Mouse (Mus musculus): ENCODE measurements at regions not wholly inside any gene's neighbourhood (a gene's known extent, or its start where the extent isn't known, plus 50 kb on each side); places are given as distances from the start of the nearest gene placed in this dataset.

- H3K36me3 ChIP-seq = no peaks in the 10 kb centered on the region
- no peak for ATAC-seq (ENCODE audit: borderline replicate concordance, extremely low read depth, low FRiP score, low TSS enrichment)
- 0 out of 2 replicates have a peak, but pooled peaks cover 3% of the 10 kb centered on the region for H3K9me3 ChIP-seq
- no peak overlapping the region for H3K4me2 ChIP-seq
- H3K4me3 ChIP-seq = no peak overlapping the region
- H3K27ac ChIP-seq = no peak overlapping the region
- no peak overlapping the region for H3K9ac ChIP-seq
- no peaks in the 10 kb centered on the region for H3K4me1 ChIP-seq
- H3K27me3 ChIP-seq = no peaks in the 10 kb centered on the region
- 84% methylated on average over 5 of the region's 5 CpGs for WGBS
Measured at GRCm38 (mm10) chr2:168372356-168372755, 90.8 kb upstream of the Kcng1 start.

DNA sequence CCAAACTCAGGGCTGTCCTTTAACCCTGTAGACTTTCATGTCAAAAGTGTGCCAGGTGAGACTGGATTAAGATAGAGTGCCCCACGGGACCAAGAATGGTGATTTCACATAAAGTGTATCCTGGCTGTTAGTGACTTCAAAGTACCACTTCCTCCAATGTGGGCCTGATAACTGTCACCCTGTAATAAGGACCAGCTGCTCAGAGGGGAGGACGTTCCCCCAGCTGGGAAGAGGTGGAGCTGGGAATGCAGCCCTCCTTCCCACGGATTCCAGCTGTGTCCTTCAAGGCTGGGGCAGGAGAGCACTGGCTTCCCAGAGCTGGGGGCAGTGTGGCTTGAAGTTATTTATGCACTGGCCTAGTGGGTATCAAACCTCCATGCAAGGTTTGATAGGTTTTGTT is 89.7 kb upstream of the Kcng1 start:
- 27% methylated on average over 3 of the region's 3 CpGs for WGBS
- no peak for ATAC-seq (ENCODE audit: borderline replicate concordance, extremely low read depth, low FRiP score, low TSS enrichment)
- H3K27me3 ChIP-seq = no peaks in the 10 kb centered on the region

DNA sequence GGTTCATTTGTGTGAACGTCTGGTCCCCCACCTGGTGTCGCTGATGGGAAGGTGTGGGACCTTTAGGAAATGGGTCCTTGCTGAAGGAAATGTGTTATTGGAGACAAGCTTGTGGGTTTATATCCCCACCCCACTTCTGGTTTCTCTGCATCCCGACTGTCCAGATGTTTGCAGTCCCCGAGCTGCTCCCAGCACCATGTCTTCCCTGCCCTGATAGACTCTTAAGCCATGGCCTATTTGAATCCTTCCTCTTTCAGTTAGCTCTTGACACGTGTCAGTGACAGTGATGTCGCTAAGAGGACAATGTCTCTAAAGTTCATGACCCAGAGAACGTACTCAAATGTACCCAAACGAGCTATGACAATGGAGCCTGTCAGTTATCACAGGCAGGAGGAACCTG is 77.7 kb upstream of the Kcng1 start:
- ATAC-seq (ENCODE audit: borderline replicate concordance, extremely low read depth, low FRiP score, low TSS enrichment) = no peak
- Histone ChIP-seq H3K36me3 (no peaks in the 10 kb centered on the region), H3K9ac (no peak overlapping the region), H3K27me3 (0 out of 2 replicates have a peak, but pooled peaks cover 4% of the 10 kb centered on the region), H3K27ac (no peak overlapping the region), H3K4me2 (no peak overlapping the region), H3K9me3 (no peaks in the 10 kb centered on the region), H3K4me1 (no peaks in the 10 kb centered on the region), H3K4me3 (no peak overlapping the region)
- WGBS = 46% methylated on average over 8 of the region's 8 CpGs

More for the DNA sequence above, 89.7 kb upstream of the Kcng1 start:
- Histone ChIP-seq H3K4me2 (no peak overlapping the region), H3K36me3 (no peaks in the 10 kb centered on the region), H3K4me1 (no peaks in the 10 kb centered on the region), H3K9ac (no peak overlapping the region), H3K27ac (no peak overlapping the region), H3K4me3 (no peak overlapping the region), H3K9me3 (0 out of 2 replicates have a peak, but pooled peaks cover 3% of the 10 kb centered on the region)

DNA sequence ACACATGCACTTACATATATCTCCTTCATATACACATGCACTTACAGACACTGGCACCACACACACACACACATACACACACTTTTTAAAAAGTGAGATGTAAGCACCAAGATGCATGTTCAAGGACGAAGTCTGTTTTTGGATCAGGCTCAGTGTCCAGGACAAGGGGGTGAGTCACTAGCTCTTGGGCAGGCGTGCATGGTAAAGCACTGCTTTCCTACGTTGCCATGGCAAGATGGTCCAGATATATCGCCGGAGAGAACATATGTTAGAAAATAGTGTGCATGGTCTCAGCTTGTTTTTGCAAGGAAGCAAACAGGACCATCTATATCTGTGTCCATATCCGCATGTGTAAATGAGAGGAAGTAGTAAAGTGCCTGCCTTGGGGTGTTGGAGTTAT is 77.0 kb upstream of the Kcng1 start:
- Histone ChIP-seq H3K4me2 (no peak overlapping the region), H3K27me3 (0 out of 2 replicates have a peak, but pooled peaks cover 4% of the 10 kb centered on the region), H3K9me3 (no peaks in the 10 kb centered on the region), H3K4me3 (no peak overlapping the region), H3K9ac (no peak overlapping the region), H3K36me3 (no peaks in the 10 kb centered on the region), H3K4me1 (no peaks in the 10 kb centered on the region), H3K27ac (no peak overlapping the region)
- WGBS = 80% methylated on average over 6 of the region's 6 CpGs
- ATAC-seq (ENCODE audit: borderline replicate concordance, extremely low read depth, low FRiP score, low TSS enrichment) = no peak

GRCm38 (mm10) chr2:168357815-168358214 is 76.3 kb upstream of the Kcng1 start:
- Histone ChIP-seq H3K9ac (no peak overlapping the region), H3K27me3 (0 out of 2 replicates have a peak, but pooled peaks cover 4% of the 10 kb centered on the region), H3K4me1 (no peaks in the 10 kb centered on the region), H3K4me2 (no peak overlapping the region), H3K36me3 (no peaks in the 10 kb centered on the region), H3K9me3 (no peaks in the 10 kb centered on the region), H3K4me3 (no peak overlapping the region), H3K27ac (no peak overlapping the region)
- no peak for ATAC-seq (ENCODE audit: borderline replicate concordance, extremely low read depth, low FRiP score, low TSS enrichment)
- WGBS = 77% methylated on average over 6 of the region's 6 CpGs

GRCm38 (mm10) chr2:168354397-168354796 is 72.9 kb upstream of the Kcng1 start:
- H3K9me3 ChIP-seq = no peaks in the 10 kb centered on the region
- no peak overlapping the region for H3K9ac ChIP-seq
- ATAC-seq (ENCODE audit: borderline replicate concordance, extremely low read depth, low FRiP score, low TSS enrichment) = no peak
- 0 out of 2 replicates have a peak, but pooled peaks cover 4% of the 10 kb centered on the region for H3K27me3 ChIP-seq
- H3K4me1 ChIP-seq = no peaks in the 10 kb centered on the region
- WGBS = 30% methylated on average over 10 of the region's 10 CpGs
- no peak overlapping the region for H3K4me2 ChIP-seq
- no peak overlapping the region for H3K27ac ChIP-seq
- H3K36me3 ChIP-seq = no peaks in the 10 kb centered on the region
- no peak overlapping the region for H3K4me3 ChIP-seq

- Histone ChIP-seq H3K4me2 (no peak overlapping the region), H3K9me3 (no peaks in the 10 kb centered on the region), H3K4me1 (no peaks in the 10 kb centered on the region), H3K4me3 (no peak overlapping the region), H3K9ac (no peak overlapping the region), H3K36me3 (no peaks in the 10 kb centered on the region), H3K27me3 (0 out of 2 replicates have a peak, but pooled peaks cover 4% of the 10 kb centered on the region), H3K27ac (no peak overlapping the region)
- no peak for ATAC-seq (ENCODE audit: borderline replicate concordance, extremely low read depth, low FRiP score, low TSS enrichment)
- WGBS = 66% methylated on average over 5 of the region's 5 CpGs
Measured at GRCm38 (mm10) chr2:168352626-168353025, 71.1 kb upstream of the Kcng1 start.

DNA sequence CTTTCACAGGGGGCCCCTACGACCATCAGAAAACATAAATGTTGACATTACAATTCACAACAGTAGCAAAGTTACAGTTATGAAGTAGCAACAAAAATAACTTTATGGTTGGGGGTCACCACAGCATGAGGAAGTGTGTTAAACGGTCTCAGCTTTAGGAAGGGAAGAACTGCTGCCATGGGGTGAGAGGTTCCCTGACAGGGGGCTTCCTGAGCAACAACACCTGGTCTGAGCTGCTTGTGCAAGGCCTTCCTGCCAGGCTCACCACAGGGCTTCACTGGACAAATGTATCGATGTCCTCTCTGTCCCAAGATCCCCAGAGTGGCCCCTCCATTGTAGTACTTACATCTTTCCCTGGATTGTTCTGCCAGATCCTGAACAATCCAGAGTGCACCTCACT is 70.7 kb upstream of the Kcng1 start:
- Histone ChIP-seq H3K9me3 (no peaks in the 10 kb centered on the region), H3K9ac (no peak overlapping the region), H3K4me2 (no peak overlapping the region), H3K4me1 (no peaks in the 10 kb centered on the region), H3K27ac (no peak overlapping the region), H3K36me3 (no peaks in the 10 kb centered on the region), H3K27me3 (0 out of 2 replicates have a peak, but pooled peaks cover 4% of the 10 kb centered on the region), H3K4me3 (no peak overlapping the region)
- no peak for ATAC-seq (ENCODE audit: borderline replicate concordance, extremely low read depth, low FRiP score, low TSS enrichment)
- 26% methylated on average over 3 of the region's 3 CpGs for WGBS

DNA sequence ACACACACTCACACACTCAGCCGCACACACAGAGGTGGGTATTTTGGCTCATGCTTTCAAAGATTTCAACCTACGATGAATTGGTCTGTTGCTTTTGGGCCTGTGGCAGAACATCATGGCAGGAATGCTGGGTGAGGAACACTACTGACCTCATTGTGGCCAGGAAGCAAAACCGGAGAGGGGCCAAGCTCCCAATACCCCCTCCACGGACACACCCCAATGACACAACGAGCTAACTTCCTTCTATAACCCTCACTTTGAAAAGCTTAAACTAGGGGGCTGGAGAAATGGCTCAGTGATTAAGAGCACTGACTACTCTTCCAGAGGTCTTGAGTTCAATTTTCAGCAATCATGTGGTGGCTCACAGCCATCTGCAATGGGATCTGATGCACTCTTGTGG is 63.8 kb upstream of the Kcng1 start:
- H3K9ac ChIP-seq = no peak overlapping the region
- no peaks in the 10 kb centered on the region for H3K36me3 ChIP-seq
- H3K27me3 ChIP-seq = no peaks in the 10 kb centered on the region; the same call in 1 of the 2 replicates
- H3K4me2 ChIP-seq = no peak overlapping the region
- H3K9me3 ChIP-seq = no peaks in the 10 kb centered on the region
- WGBS = 83% methylated on average over 5 of the region's 5 CpGs
- no peaks in the 10 kb centered on the region for H3K4me1 ChIP-seq
- no peak overlapping the region for H3K4me3 ChIP-seq
- no peak for ATAC-seq (ENCODE audit: borderline replicate concordance, extremely low read depth, low FRiP score, low TSS enrichment)
- no peak overlapping the region for H3K27ac ChIP-seq

GRCm38 (mm10) chr2:168343705-168344104 is 62.2 kb upstream of the Kcng1 start:
- Histone ChIP-seq H3K27me3 (no peaks in the 10 kb centered on the region; the same call in 1 of the 2 replicates), H3K4me3 (no peak overlapping the region)
- no peak for ATAC-seq (ENCODE audit: borderline replicate concordance, extremely low read depth, low FRiP score, low TSS enrichment)

DNA sequence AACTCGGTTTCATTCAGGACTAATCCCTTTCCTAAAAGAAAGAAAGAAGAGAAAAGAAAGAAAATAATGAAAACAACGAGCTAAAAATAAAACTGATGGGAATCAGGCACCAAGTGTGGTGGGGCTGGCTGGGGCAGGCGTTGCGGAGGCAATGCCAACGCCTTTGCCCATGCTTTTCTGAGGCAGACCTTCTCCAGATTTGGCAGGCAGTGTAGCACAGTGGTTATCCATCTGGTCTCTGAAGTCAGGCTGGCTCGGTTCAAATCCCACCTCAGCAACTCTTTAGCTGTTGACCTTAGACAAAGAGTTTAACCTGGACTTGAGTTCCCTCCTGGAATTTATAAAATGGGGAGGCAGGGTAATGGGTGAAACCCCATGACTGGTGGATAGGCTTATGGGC is 57.3 kb upstream of the Kcng1 start:
- Histone ChIP-seq H3K4me2 (no peak overlapping the region), H3K36me3 (no peaks in the 10 kb centered on the region), H3K9me3 (no peaks in the 10 kb centered on the region), H3K4me3 (no peak overlapping the region), H3K27me3 (no peaks in the 10 kb centered on the region; the same call in 1 of the 2 replicates), H3K27ac (no peak overlapping the region), H3K9ac (no peak overlapping the region), H3K4me1 (peaks cover 8% of the 10 kb centered on the region)
- ATAC-seq (ENCODE audit: borderline replicate concordance, extremely low read depth, low FRiP score, low TSS enrichment) = no peak
- WGBS = 76% methylated on average over 6 of the region's 6 CpGs

More at GRCm38 (mm10) chr2:168343705-168344104, 62.2 kb upstream of the Kcng1 start:
- Histone ChIP-seq H3K9ac (no peak overlapping the region), H3K4me2 (no peak overlapping the region), H3K4me1 (no peaks in the 10 kb centered on the region), H3K9me3 (no peaks in the 10 kb centered on the region), H3K36me3 (no peaks in the 10 kb centered on the region), H3K27ac (no peak overlapping the region)
- 61% methylated on average over 7 of the region's 7 CpGs for WGBS

- no peak for ATAC-seq (ENCODE audit: borderline replicate concordance, extremely low read depth, low FRiP score, low TSS enrichment)
- Histone ChIP-seq H3K4me2 (no peak overlapping the region), H3K27ac (no peak overlapping the region), H3K9ac (no peak overlapping the region), H3K36me3 (no peaks in the 10 kb centered on the region), H3K9me3 (no peaks in the 10 kb centered on the region), H3K4me1 (peaks cover 13% of the 10 kb centered on the region), H3K27me3 (no peaks in the 10 kb centered on the region; the same call in 1 of the 2 replicates), H3K4me3 (no peak overlapping the region)
- 64% methylated on average over 4 of the region's 4 CpGs for WGBS
Measured at GRCm38 (mm10) chr2:168338382-168338781, 56.8 kb upstream of the Kcng1 start.

GRCm38 (mm10) chr2:168337611-168338010 is 56.1 kb upstream of the Kcng1 start:
- Histone ChIP-seq H3K27me3 (no peaks in the 10 kb centered on the region; the same call in 1 of the 2 replicates), H3K4me2 (no peak overlapping the region), H3K36me3 (no peaks in the 10 kb centered on the region), H3K9me3 (no peaks in the 10 kb centered on the region), H3K9ac (no peak overlapping the region), H3K4me3 (no peak overlapping the region), H3K4me1 (peaks cover 21% of the 10 kb centered on the region), H3K27ac (no peak overlapping the region)
- ATAC-seq (ENCODE audit: borderline replicate concordance, extremely low read depth, low FRiP score, low TSS enrichment) = no peak
- WGBS = 46% methylated on average over 3 of the region's 3 CpGs

All from lung, embryonic 15.5 days (tissue).